ENCODE assay signal across 16 mouse cellular contexts in the genomic region with DNA sequence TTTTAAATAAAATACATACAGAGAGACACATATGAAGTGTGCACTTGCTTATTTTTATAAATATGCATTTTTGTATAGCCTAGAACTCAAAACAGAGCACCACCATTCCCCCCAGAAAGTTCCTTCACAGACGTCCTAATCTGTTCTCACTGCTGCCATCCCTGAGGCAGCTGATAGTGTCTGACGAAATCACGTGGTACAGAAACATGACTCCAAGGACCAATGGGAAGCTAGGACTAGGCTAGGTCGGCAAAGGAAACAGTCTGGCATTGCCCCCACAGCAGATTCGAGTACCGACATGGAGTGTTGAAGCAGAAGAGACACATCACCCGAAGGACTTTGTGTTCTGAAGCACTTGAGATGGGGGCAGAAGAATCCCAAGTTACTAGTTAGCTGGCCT. TPM values are rescaled to one million over a fixed set of nuclear protein-coding genes. Genes with fewer than 3 reads are reported as not detected.
A peak's percentile ranks its signal among the peaks of the same experiment; 100 is the strongest.
DNase-seq lines count a peak whose midpoint lies in the region; ATAC-seq and TF ChIP-seq lines count a peak whose summit lies in the region.
"Had no signal": no experiment of that assay in that cellular context is flagged by ENCODE, and none has a peak within 500 bp of the region (broad histone marks: within the 10 kb centered on the region; RNA-seq: fewer than 3 reads in every experiment).

No protein-coding gene starts in this region.

- no peaks in the 10 kb centered on the region for H3K9me3 ChIP-seq in G1E (replicated peaks)
- H3K9me3 ChIP-seq: neural tube, embryonic 13.5 days had no signal

- TF ChIP-seq POLR2A in heart, adult 2 months (IDR thresholded peaks at IDR 0.05; ENCODE audit: insufficient read depth, low read depth, low read length) = no peak

- WGBS in heart, adult 2 months = 58% methylated on average over 7 of the region's 7 CpGs

- ATAC-seq in G1E (ENCODE audit: extremely low read depth, insufficient number of reproducible peaks, low FRiP score, poor library complexity, severe bottlenecking) = no peak
- ATAC-seq in megakaryocyte-erythroid progenitor cell, adult 5-6 weeks (replicated peaks; ENCODE audit: low FRiP score, low TSS enrichment, poor library complexity, severe bottlenecking) = peak; percentile 74
- ATAC-seq: forebrain, postnatal 0 days; hindbrain, embryonic 16.5 days had no signal

- TF ChIP-seq EP300 in heart, adult 2 months (IDR thresholded peaks at IDR 0.05; ENCODE audit: insufficient read depth, low read depth, low read length) = no peak

- intact Hi-C loops in heart, adult 2 months (cut with DNase I) = no loop called here

- H3K27ac ChIP-seq in heart, adult 2 months = no peak overlapping the region
- H3K27ac ChIP-seq: neural tube, embryonic 13.5 days had no signal

- DNase-seq in heart, adult 11 months = peak; percentile 87
- no peak for DNase-seq in heart, adult 8-10 months (ENCODE audit: low spot score)
- DNase-seq in G1E (ENCODE audit: low spot score) = peak; percentile 32
- DNase-seq in liver = peak; percentile 41
- no peak for DNase-seq in ovary, adult 18-20 months (ENCODE audit: low spot score)
- DNase-seq in cerebellum, postnatal 25 days = no peak
- DNase-seq in heart, adult 2 months = no peak
- DNase-seq: cerebellum, adult 11-12 months; forebrain, postnatal 0 days; kidney, adult 8-10 months; kidney, postnatal 4 days; layer of hippocampus, postnatal 36 days; lung, adult 18-20 months had no signal

- no peak overlapping the region for H3K4me3 ChIP-seq in G1E (ENCODE audit: low read depth, low read length)
- H3K4me3 ChIP-seq in heart, adult 2 months = no peak overlapping the region
- H3K4me3 ChIP-seq: neural tube, embryonic 13.5 days had no signal

- H3K9ac ChIP-seq in heart, adult 2 months (ENCODE audit: low read depth, low read length) = no peak overlapping the region
- H3K9ac ChIP-seq: forebrain, postnatal 0 days; neural tube, embryonic 13.5 days had no signal

- peaks cover 26% of the 10 kb centered on the region for H3K4me1 ChIP-seq in G1E (ENCODE audit: insufficient read depth, low read depth, low read length)
- no peaks in the 10 kb centered on the region for H3K4me1 ChIP-seq in heart, adult 2 months (ENCODE audit: control insufficient read depth, insufficient read depth, low read length)
- H3K4me1 ChIP-seq: neural tube, embryonic 13.5 days had no signal

- H3K36me3 ChIP-seq in G1E (replicated peaks) = no peaks in the 10 kb centered on the region
- H3K36me3 ChIP-seq in heart, adult 2 months (ENCODE audit: control insufficient read depth, insufficient read depth, low read length) = no peaks in the 10 kb centered on the region

- H3K27me3 ChIP-seq in G1E (ENCODE audit: insufficient read depth, low read length) = no peaks in the 10 kb centered on the region
- H3K27me3 ChIP-seq in heart, adult 2 months (ENCODE audit: control insufficient read depth, insufficient read depth, low read length) = no peaks in the 10 kb centered on the region
- H3K27me3 ChIP-seq: neural tube, embryonic 13.5 days had no signal

- no peak for TF ChIP-seq CTCF in G1E (IDR thresholded peaks at IDR 0.05; ENCODE audit: low read depth, low read length)
- no peak for TF ChIP-seq CTCF in heart, adult 2 months (IDR thresholded peaks at IDR 0.05)

- H3K79me2 ChIP-seq in heart, adult 2 months (replicated peaks; ENCODE audit: control insufficient read depth, insufficient read depth, low read length) = no peaks in the 10 kb centered on the region

RNA-seq across cellular contexts. Expression of gene Map4k5, which starts 33.7 kb away (rescaled TPM):
- total RNA-seq in heart, adult 8-10 months (2022) = 10 to 100 TPM; 19.1 to 21.2 (median 20.3) TPM
- 36.4 and 39.4 TPM in 2 replicates for total RNA-seq in G1E (2014; fragmentation: Nextera tagmentation)
- total RNA-seq in G1E (2017) = 33.9 and 34.8 TPM in 2 replicates
- 4.7 and 5.5 TPM in 2 replicates for polyA plus RNA-seq in G1E (2012)
- 24.2 and 33.9 TPM in 2 replicates for total RNA-seq in megakaryocyte-erythroid progenitor cell, adult 5-6 weeks (2014; fragmentation: Nextera tagmentation)
- total RNA-seq in megakaryocyte-erythroid progenitor cell, adult 5-6 weeks (2017) = 25.0 and 29.2 TPM in 2 replicates
- 10 to 100 TPM; 20.0 to 21.7 TPM for total RNA-seq in heart, adult 2 months (2021)
- polyA plus RNA-seq in heart, adult 2 months (2012; rRNA removed) = 5.6 and 10.0 TPM in 2 replicates

RNA-seq across cellular contexts. Expression of gene Atl1, which starts 34.3 kb away (rescaled TPM):
- total RNA-seq in heart, adult 8-10 months (2022) = 1 to 10 TPM; 3.4 to 6.1 (median 5.0) TPM
- 2.7 and 2.8 TPM in 2 replicates for total RNA-seq in G1E (2014; fragmentation: Nextera tagmentation)
- 1.3 and 1.6 TPM in 2 replicates for total RNA-seq in G1E (2017)
- polyA plus RNA-seq in G1E (2012) = 0.51 and 0.55 TPM in 2 replicates
- total RNA-seq in megakaryocyte-erythroid progenitor cell, adult 5-6 weeks (2014; fragmentation: Nextera tagmentation) = 2.8 and 3.4 TPM in 2 replicates
- 3.1 and 6.5 TPM in 2 replicates for total RNA-seq in megakaryocyte-erythroid progenitor cell, adult 5-6 weeks (2017)
- total RNA-seq in heart, adult 2 months (2021) = 1 to 10 TPM; 4.0 TPM
- polyA plus RNA-seq in heart, adult 2 months (2012; rRNA removed) = 2.9 and 3.5 TPM in 2 replicates

Comparison
In these comparisons a context has a peak if more than half of its experiments do, and no peak if none do; other contexts are left out.
1. DNase-seq: peak in heart, adult 11 months (single experiment), G1E (single experiment) and liver (single experiment); none in heart, adult 8-10 months (single experiment), ovary, adult 18-20 months (single experiment), cerebellum, postnatal 25 days (0 of 2) and heart, adult 2 months (0 of 2).